14 mouse cellular contexts compared by ENCODE assay signal in genomic region chr9:52965631-52966030, GRCm38 (mm10).
A peak's percentile ranks its signal among the peaks of the same experiment; 100 is the strongest.
DNase-seq lines count a peak whose midpoint lies in the region; ATAC-seq and TF ChIP-seq lines count a peak whose summit lies in the region.
"Had no signal": no experiment of that assay in that cellular context is flagged by ENCODE, and none has a peak within 500 bp of the region (broad histone marks: within the 10 kb centered on the region; RNA-seq: fewer than 3 reads in every experiment).

No protein-coding gene starts in this region.

- TF ChIP-seq CTCF in heart, postnatal 0 days (IDR thresholded peaks at IDR 0.05; ENCODE audit: low read depth) = no peak

- H3K4me1 ChIP-seq in heart, postnatal 0 days (ENCODE audit: control insufficient read depth, insufficient read depth) = peaks cover 9% of the 10 kb centered on the region; the same call in 1 of the 2 replicates
- no peaks in the 10 kb centered on the region for H3K4me1 ChIP-seq in midbrain, embryonic 10.5 days
- H3K4me1 ChIP-seq: forebrain, embryonic 10.5 days; limb, embryonic 15.5 days had no signal

- no peak overlapping the region for H3K4me3 ChIP-seq in heart, postnatal 0 days (ENCODE audit: low read depth, low read length)
- H3K4me3 ChIP-seq in midbrain, embryonic 10.5 days = no peak overlapping the region
- H3K4me3 ChIP-seq: forebrain, embryonic 10.5 days; limb, embryonic 15.5 days had no signal

- TF ChIP-seq EP300 in heart, postnatal 0 days (IDR thresholded peaks at IDR 0.05; ENCODE audit: low read depth) = no peak

- no peaks in the 10 kb centered on the region for H3K27me3 ChIP-seq in heart, postnatal 0 days (ENCODE audit: control insufficient read depth, insufficient read depth, low read length)
- H3K27me3 ChIP-seq in midbrain, embryonic 10.5 days (ENCODE audit: low read depth, poor library complexity, severe bottlenecking) = no peaks in the 10 kb centered on the region
- H3K27me3 ChIP-seq: limb, embryonic 15.5 days had no signal

- no peaks in the 10 kb centered on the region for H3K36me3 ChIP-seq in heart, postnatal 0 days (replicated peaks; ENCODE audit: control insufficient read depth, insufficient read depth, low read length)
- H3K36me3 ChIP-seq in midbrain, embryonic 10.5 days = no peaks in the 10 kb centered on the region
- H3K36me3 ChIP-seq: forebrain, embryonic 10.5 days; limb, embryonic 15.5 days had no signal

- peak overlapping the region; percentile 38; the same call in 1 of the 2 replicates for H3K27ac ChIP-seq in heart, postnatal 0 days (ENCODE audit: low read depth)
- no peak overlapping the region for H3K27ac ChIP-seq in midbrain, embryonic 10.5 days (replicated peaks)
- H3K27ac ChIP-seq: forebrain, embryonic 10.5 days; limb, embryonic 15.5 days had no signal

- peak; percentile 36; the same call in 1 of the 2 replicates for ATAC-seq in heart, postnatal 0 days (ENCODE audit: insufficient read depth, low read depth)
- ATAC-seq in megakaryocyte, adult 5-6 weeks (ENCODE audit: poor library complexity, severe bottlenecking) = no peak
- ATAC-seq: intestine, postnatal 0 days; midbrain, embryonic 16.5 days had no signal

- H3K4me2 ChIP-seq in heart, postnatal 0 days (ENCODE audit: low read depth, low read length) = no peak overlapping the region
- H3K4me2 ChIP-seq: limb, embryonic 15.5 days had no signal

- DNase-seq in adrenal gland, adult 8-10 months = peak; percentile 10
- no peak for DNase-seq in adrenal gland, adult 18-20 months (ENCODE audit: low spot score in 2 of 2)
- peak; percentile 5 for DNase-seq in adipocyte (ENCODE audit: low spot score)
- DNase-seq in cerebellum, postnatal 14 days = peak; percentile 79 to 91
- peak; percentile 45 for DNase-seq in heart, postnatal 0 days (ENCODE audit: low spot score)
- DNase-seq in retina, embryonic 14.5 days (ENCODE audit: low spot score) = no peak
- no peak for DNase-seq in midbrain, embryonic 10.5 days (ENCODE audit: low spot score)
- DNase-seq: lung, postnatal 10 days; thymus, adult 18-20 months had no signal

- 49% methylated on average over 4 of the region's 4 CpGs for WGBS in heart, postnatal 0 days
- 92% methylated on average over 4 of the region's 4 CpGs for WGBS in midbrain, embryonic 10.5 days

- no peak overlapping the region for H3K9ac ChIP-seq in heart, postnatal 0 days (replicated peaks; ENCODE audit: low read depth, low read length)
- H3K9ac ChIP-seq: limb, embryonic 15.5 days had no signal

- no peaks in the 10 kb centered on the region for H3K9me3 ChIP-seq in heart, postnatal 0 days (replicated peaks; ENCODE audit: control insufficient read depth, low read length)
- no peaks in the 10 kb centered on the region for H3K9me3 ChIP-seq in midbrain, embryonic 10.5 days (replicated peaks)
- H3K9me3 ChIP-seq: forebrain, embryonic 10.5 days; limb, embryonic 15.5 days had no signal

Comparison
In these comparisons a context has a peak if more than half of its experiments do, and no peak if none do; other contexts are left out.
1. DNase-seq: peak in adrenal gland, adult 8-10 months (single experiment), adipocyte (single experiment), cerebellum, postnatal 14 days (2 of 2) and heart, postnatal 0 days (single experiment); none in adrenal gland, adult 18-20 months (0 of 2), retina, embryonic 14.5 days (single experiment) and midbrain, embryonic 10.5 days (single experiment).